Mouse (Mus musculus) midbrain, embryonic 16.5 days (tissue): ENCODE measurements around the gene Ipo8. TPM values are rescaled to one million over a fixed set of nuclear protein-coding genes. Genes with fewer than 3 reads are reported as not detected.

Experiments used
- ATAC-seq: fragments of 200-750 bp; cut with Nextera tagmentation; 2 replicates; pipeline ENCODE4 v1.8.0; 2017; ENCODE audit warnings: moderate TSS enrichment
- H3K27ac ChIP-seq: fragments of 300-500 bp; sonication (generic); 2 replicates; pipeline ENCODE4 v1.5.1; 2014; ENCODE audit warnings: mild to moderate bottlenecking, low read length, mixed read lengths
- H3K27me3 ChIP-seq: fragments of 300-500 bp; sonication (generic); 2 replicates; pipeline ENCODE4 v1.6.1; 2014; ENCODE audit warnings: low read depth, low read length, mixed read lengths; ENCODE audit not compliant: control insufficient read depth, insufficient read depth
- H3K36me3 ChIP-seq: fragments of 300-500 bp; sonication (generic); 2 replicates; pipeline ENCODE4 v1.6.1; 2014; ENCODE audit warnings: mild to moderate bottlenecking, low read length, moderate library complexity, mixed read lengths; ENCODE audit not compliant: control insufficient read depth, insufficient read depth
- H3K4me1 ChIP-seq: fragments of 300-500 bp; sonication (generic); 2 replicates; pipeline ENCODE4 v1.6.1; 2014; ENCODE audit warnings: mild to moderate bottlenecking, low read length, mixed read lengths; ENCODE audit not compliant: control insufficient read depth, insufficient read depth
- H3K4me2 ChIP-seq: fragments of 300-500 bp; sonication (generic); 2 replicates; pipeline ENCODE4 v1.6.1; 2014; ENCODE audit warnings: mild to moderate bottlenecking, low read length, mixed read lengths
- H3K4me3 ChIP-seq: fragments of 300-500 bp; sonication (generic); 2 replicates; pipeline ENCODE4 v1.5.1; 2014; ENCODE audit warnings: low read depth, mild to moderate bottlenecking, low read length, moderate library complexity, mixed read lengths
- H3K9ac ChIP-seq: fragments of 300-500 bp; sonication (generic); 2 replicates; pipeline ENCODE4 v1.6.1; 2014; ENCODE audit warnings: low read depth, low read length, mixed read lengths
- H3K9me3 ChIP-seq: fragments of 300-500 bp; sonication (generic); replicated peaks from 2 replicates; pipeline ENCODE4 v1.6.1; 2014; ENCODE audit warnings: mild to moderate bottlenecking, low read length, mixed read lengths; ENCODE audit not compliant: control insufficient read depth, poor library complexity, severe bottlenecking
- WGBS: fragments of 180-500 bp; shearing (Covaris S2); extraction: QIAGEN DNeasy Blood & Tissue Kit; methylation state at CpG from one replicate; pipeline ENCODE4 v1.1.7; 2014; 5-methylcytosine and 5-hydroxymethylcytosine counted together
- polyA plus RNA-seq: library from polyadenylated mRNA; unstranded; fragments of >200 nt; fragmentation: Nextera tagmentation; extraction: Ambion mirVana; gene quantifications from 2 replicates; pipeline ENCODE4 v1.2.1, GENCODE M21; 2015

The Ipo8 gene
- polyA plus RNA-seq, 1 experiment from 2014 or later, result 16.2 TPM

GRCm38 (mm10) chr6:148736390-148736789 is 94.9 kb downstream of the Ipo8 start:
- no peak overlapping the region for H3K4me2 ChIP-seq
- H3K4me1 ChIP-seq, result no peaks in the 10 kb centered on the region
- 92% methylated on average over 1 of the region's 1 CpGs for WGBS
- no peak overlapping the region for H3K9ac ChIP-seq
- no peak overlapping the region for H3K4me3 ChIP-seq
- no peaks in the 10 kb centered on the region for H3K36me3 ChIP-seq
- H3K9me3 ChIP-seq, result no peaks in the 10 kb centered on the region
- no peak overlapping the region for H3K27ac ChIP-seq
- no peak for ATAC-seq
- no peaks in the 10 kb centered on the region for H3K27me3 ChIP-seq

GRCm38 (mm10) chr6:148734012-148734411 is 97.3 kb downstream of the Ipo8 start:
- no peak overlapping the region for H3K4me3 ChIP-seq
- H3K4me1 ChIP-seq, result no peaks in the 10 kb centered on the region
- no peaks in the 10 kb centered on the region for H3K36me3 ChIP-seq
- no peak for ATAC-seq
- H3K9me3 ChIP-seq, result no peaks in the 10 kb centered on the region
- 93% methylated on average over 20 of the region's 20 CpGs for WGBS
- H3K27me3 ChIP-seq, result no peaks in the 10 kb centered on the region
- no peak overlapping the region for H3K27ac ChIP-seq
- no peak overlapping the region for H3K4me2 ChIP-seq
- H3K9ac ChIP-seq, result no peak overlapping the region

GRCm38 (mm10) chr6:148732920-148733319 is 98.3 kb downstream of the Ipo8 start:
- 87% methylated on average over 1 of the region's 1 CpGs for WGBS
- no peak for ATAC-seq
- Histone ChIP-seq H3K4me2 (no peak overlapping the region), H3K27ac (no peak overlapping the region), H3K9ac (no peak overlapping the region), H3K27me3 (no peaks in the 10 kb centered on the region), H3K36me3 (no peaks in the 10 kb centered on the region), H3K4me1 (no peaks in the 10 kb centered on the region), H3K9me3 (no peaks in the 10 kb centered on the region), H3K4me3 (no peak overlapping the region)

GRCm38 (mm10) chr6:148728571-148728970 is 102.7 kb downstream of the Ipo8 start:
- H3K4me3 ChIP-seq, result no peak overlapping the region
- H3K27ac ChIP-seq, result 0 out of 2 replicates have a peak overlapping the region, but pooled peaks have one; percentile 19
- no peaks in the 10 kb centered on the region for H3K36me3 ChIP-seq
- no peaks in the 10 kb centered on the region for H3K4me1 ChIP-seq
- no peaks in the 10 kb centered on the region for H3K27me3 ChIP-seq
- H3K4me2 ChIP-seq, result no peak overlapping the region
- peak; percentile 60; the same call in 1 of the 2 replicates for ATAC-seq
- H3K9ac ChIP-seq, result no peak overlapping the region
- H3K9me3 ChIP-seq, result no peaks in the 10 kb centered on the region
- WGBS, result 53% methylated on average over 3 of the region's 3 CpGs

GRCm38 (mm10) chr6:148727871-148728524 is 103.3 kb downstream of the Ipo8 start:
- H3K27ac ChIP-seq, result 0 out of 2 replicates have a peak overlapping the region, but pooled peaks have one; percentile 19
- no peaks in the 10 kb centered on the region for H3K27me3 ChIP-seq
- ATAC-seq, result peak; percentile 54; the same call in 1 of the 2 replicates
- WGBS, result 68% methylated on average over 6 of the region's 6 CpGs
- no peaks in the 10 kb centered on the region for H3K4me1 ChIP-seq
- H3K9ac ChIP-seq, result no peak overlapping the region
- H3K36me3 ChIP-seq, result no peaks in the 10 kb centered on the region
- H3K4me3 ChIP-seq, result no peak overlapping the region
- no peaks in the 10 kb centered on the region for H3K9me3 ChIP-seq
- no peak overlapping the region for H3K4me2 ChIP-seq

GRCm38 (mm10) chr6:148724453-148724852 is 106.8 kb downstream of the Ipo8 start:
- Histone ChIP-seq H3K27me3 (no peaks in the 10 kb centered on the region), H3K4me3 (no peak overlapping the region), H3K4me1 (no peaks in the 10 kb centered on the region), H3K27ac (no peak overlapping the region), H3K36me3 (no peaks in the 10 kb centered on the region), H3K9ac (no peak overlapping the region), H3K4me2 (no peak overlapping the region), H3K9me3 (no peaks in the 10 kb centered on the region)
- 53% methylated on average over 3 of the region's 3 CpGs for WGBS
- no peak for ATAC-seq

Other genes with a start within 250 kb of the Ipo8 start
- 9.3 and 11.5 TPM in 2 replicates for gene Caprin2, start 64.8 kb upstream of the Ipo8 start, polyA plus RNA-seq
- gene Sinhcaf, start 115.0 kb upstream of the Ipo8 start, polyA plus RNA-seq, result 30.7 and 46.2 TPM in 2 replicates